Mouse (Mus musculus) thymus, adult 2 months (tissue): ENCODE measurements around the gene Casp1. TPM values are rescaled to one million over a fixed set of nuclear protein-coding genes. Genes with fewer than 3 reads are reported as not detected.

ENCODE experiments used
- DNase-seq: peaks from one replicate; pipeline ENCODE4 v3.0.0; 2021
- H3K27ac ChIP-seq: fragments of 200-500 bp; 2 replicates; pipeline ENCODE4 v1.5.1; 2012; ENCODE audit warnings: low read length, control low read depth; ENCODE audit not compliant: control insufficient read depth, insufficient read depth
- H3K27me3 ChIP-seq: fragments of 200-500 bp; 2 replicates; pipeline ENCODE4 v1.6.1; 2012; ENCODE audit warnings: mild to moderate bottlenecking, low read length, moderate library complexity, mixed read lengths; ENCODE audit not compliant: control insufficient read depth, insufficient read depth
- H3K36me3 ChIP-seq: fragments of 200-500 bp; 2 replicates; pipeline ENCODE4 v1.6.1; 2012; ENCODE audit warnings: mild to moderate bottlenecking, low read length, moderate library complexity; ENCODE audit not compliant: control insufficient read depth, insufficient read depth
- H3K4me1 ChIP-seq: fragments of 200-500 bp; replicated peaks from 2 replicates; pipeline ENCODE4 v1.6.1; 2012; ENCODE audit warnings: low read length; ENCODE audit not compliant: control insufficient read depth, insufficient read depth
- H3K4me3 ChIP-seq: fragments of 200-500 bp; 2 replicates; pipeline ENCODE4 v1.5.1; 2012; ENCODE audit warnings: mild to moderate bottlenecking, low read length, control low read depth, moderate library complexity; ENCODE audit not compliant: control insufficient read depth, insufficient read depth
- CTCF ChIP-seq: fragments of 200-500 bp; IDR thresholded peaks from 2 replicates; pipeline ENCODE4 v1.5.1; 2012; ENCODE audit warnings: mild to moderate bottlenecking, control low read depth, low read length, moderate library complexity, borderline replicate concordance; ENCODE audit not compliant: control insufficient read depth, poor library complexity, insufficient read depth; ENCODE audit errors: extremely low read depth
- POLR2A ChIP-seq: fragments of 200-500 bp; IDR thresholded peaks from 2 replicates; pipeline ENCODE4 v1.6.1; 2012; ENCODE audit warnings: mild to moderate bottlenecking, low read length, control low read depth, moderate library complexity; ENCODE audit not compliant: control insufficient read depth, poor library complexity, insufficient read depth; ENCODE audit errors: extremely low read depth
- WGBS: fragments of 180-500 bp; shearing (Covaris S2); methylation state at CpG from one replicate; pipeline ENCODE4 v1.1.7; 2018; 5-methylcytosine and 5-hydroxymethylcytosine counted together
- polyA plus RNA-seq: library from polyadenylated mRNA; depleted of rRNA; stranded (reverse); fragments of >200 nt; gene quantifications from 2 replicates; pipeline ENCODE4 v1.2.3, GENCODE M21; 2012

Casp1 gene
- polyA plus RNA-seq, 1 experiment: 1.2 TPM

GRCm38 (mm10) chr9:5332441-5332840 is 34.1 kb downstream of the Casp1 start:
- H3K27me3 ChIP-seq: no peaks in the 10 kb centered on the region
- TF ChIP-seq CTCF (no peak), POLR2A (no peak)
- no peaks in the 10 kb centered on the region for H3K36me3 ChIP-seq
- H3K27ac ChIP-seq: no peak overlapping the region
- no peak for DNase-seq
- no peak overlapping the region for H3K4me3 ChIP-seq
- no peaks in the 10 kb centered on the region for H3K4me1 ChIP-seq

- TF ChIP-seq POLR2A (no peak), CTCF (no peak)
- Histone ChIP-seq H3K27ac (no peak overlapping the region), H3K27me3 (no peaks in the 10 kb centered on the region), H3K4me1 (no peaks in the 10 kb centered on the region), H3K4me3 (no peak overlapping the region), H3K36me3 (no peaks in the 10 kb centered on the region)
- WGBS: 64% methylated on average over 1 of the region's 1 CpGs
- no peak for DNase-seq
Observed at GRCm38 (mm10) chr9:5333422-5333821, 35.1 kb downstream of the Casp1 start.

GRCm38 (mm10) chr9:5343092-5343491 is 44.8 kb downstream of the Casp1 start:
- Histone ChIP-seq H3K36me3 (no peaks in the 10 kb centered on the region), H3K4me1 (no peaks in the 10 kb centered on the region), H3K27ac (no peak overlapping the region), H3K4me3 (no peak overlapping the region), H3K27me3 (no peaks in the 10 kb centered on the region)
- no peak for DNase-seq
- TF ChIP-seq CTCF (no peak), POLR2A (no peak)
- WGBS: 50% methylated on average over 1 of the region's 1 CpGs

- no peak for DNase-seq
- Histone ChIP-seq H3K27ac (no peak overlapping the region), H3K27me3 (no peaks in the 10 kb centered on the region), H3K36me3 (no peaks in the 10 kb centered on the region), H3K4me1 (no peaks in the 10 kb centered on the region), H3K4me3 (no peak overlapping the region)
- TF ChIP-seq POLR2A (no peak), CTCF (no peak)
- WGBS: 57% methylated on average over 4 of the region's 4 CpGs
Observed at GRCm38 (mm10) chr9:5344090-5344489, 45.8 kb downstream of the Casp1 start.

- no peaks in the 10 kb centered on the region for H3K27me3 ChIP-seq
- no peaks in the 10 kb centered on the region for H3K36me3 ChIP-seq
- TF ChIP-seq POLR2A (no peak), CTCF (no peak)
- no peak within 1 kb of the TSS for H3K27ac ChIP-seq
- 59% methylated on average over 4 of the region's 4 CpGs for WGBS
- DNase-seq: no peak
- H3K4me3 ChIP-seq: no peak within 1 kb of the TSS
- no peaks in the 10 kb centered on the region for H3K4me1 ChIP-seq
Observed at GRCm38 (mm10) chr9:5345291-5345898, 47.1 kb downstream of the Casp1 start, which contains the start of gene Casp12. Gene Casp12, plus strand, starts transcription at chr9:5345430.

- Histone ChIP-seq H3K27me3 (no peaks in the 10 kb centered on the region), H3K4me3 (no peak overlapping the region), H3K27ac (no peak overlapping the region), H3K36me3 (no peaks in the 10 kb centered on the region), H3K4me1 (no peaks in the 10 kb centered on the region)
- DNase-seq: no peak
- WGBS: 81% methylated on average over 4 of the region's 4 CpGs
- TF ChIP-seq POLR2A (no peak), CTCF (no peak)
Observed at GRCm38 (mm10) chr9:5347381-5347780, 49.1 kb downstream of the Casp1 start.

GRCm38 (mm10) chr9:5353673-5354072 is 55.4 kb downstream of the Casp1 start:
- TF ChIP-seq CTCF (no peak), POLR2A (no peak)
- H3K4me3 ChIP-seq: no peak overlapping the region
- no peak for DNase-seq
- H3K27ac ChIP-seq: no peak overlapping the region
- 85% methylated on average over 2 of the region's 2 CpGs for WGBS
- H3K27me3 ChIP-seq: no peaks in the 10 kb centered on the region
- no peaks in the 10 kb centered on the region for H3K4me1 ChIP-seq
- no peaks in the 10 kb centered on the region for H3K36me3 ChIP-seq
